Mouse (Mus musculus) NIH3T3 (cell line): ENCODE data around the gene Slc9a5.

Experiments
- DNase-seq: peaks from one replicate; pipeline ENCODE4 v3.0.0-alpha.2; 2012; ENCODE audit warnings: low read depth

Gene Slc9a5

GRCm38 (mm10) chr8:105326141-105326672 lies 22.4 kb upstream of the Slc9a5 start, which contains the start of the genes Lrrc29 and Tmem208:
Lrrc29 (minus strand) TSS chr8:105326278.
Tmem208 (plus strand) TSS chr8:105326354.
- DNase-seq, result peak; percentile 98

- no peak for DNase-seq
Measured at GRCm38 (mm10) chr8:105326968-105327367, 21.7 kb upstream of the Slc9a5 start.

- no peak for DNase-seq
Measured at GRCm38 (mm10) chr8:105330325-105330724, 18.3 kb upstream of the Slc9a5 start.

DNA sequence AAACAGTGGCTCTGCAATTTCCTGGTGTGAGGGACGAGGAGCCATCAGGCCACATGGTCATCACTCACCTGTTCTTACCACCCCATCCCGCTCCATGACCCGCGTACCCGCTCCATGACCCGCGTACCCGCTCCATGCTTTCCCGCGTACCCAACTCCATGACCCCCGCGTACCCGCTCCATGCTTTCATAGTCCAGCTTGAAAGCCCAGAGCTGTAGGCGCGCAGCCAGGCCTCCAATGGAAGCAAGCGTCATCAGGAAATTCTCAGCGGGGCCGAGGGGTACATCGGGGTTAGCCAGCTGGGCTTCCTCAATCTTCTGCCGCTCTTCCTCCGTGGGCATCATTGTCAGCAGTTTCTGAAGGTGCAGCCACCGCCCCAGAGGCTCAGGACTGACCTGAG lies 17.2 kb upstream of the Slc9a5 start:
- no peak for DNase-seq

DNA sequence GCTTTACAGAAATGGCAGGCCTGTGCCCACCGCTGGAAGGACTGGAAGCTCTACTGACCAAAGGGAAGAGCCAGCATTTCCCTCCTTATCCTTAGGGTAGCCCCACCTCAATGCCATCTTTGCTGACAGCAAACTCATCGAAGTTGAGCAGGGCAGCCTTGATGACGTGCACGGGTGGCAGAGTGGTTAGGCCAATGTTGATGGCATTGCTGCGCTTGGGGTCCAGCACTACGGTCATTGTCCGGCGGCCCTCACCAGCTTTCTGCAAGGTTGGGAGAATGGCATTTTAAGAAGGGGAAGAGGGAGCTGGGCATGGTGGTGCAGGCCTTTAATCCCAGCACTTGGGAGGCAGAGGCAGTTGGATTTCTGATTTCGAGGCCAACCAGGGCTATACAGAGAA lies 16.7 kb upstream of the Slc9a5 start:
- DNase-seq, result no peak

- DNase-seq, result no peak
Measured at GRCm38 (mm10) chr8:105332523-105332922, 16.1 kb upstream of the Slc9a5 start.

GRCm38 (mm10) chr8:105336373-105337130 lies 12.1 kb upstream of the Slc9a5 start:
- DNase-seq, result no peak

GRCm38 (mm10) chr8:105338992-105339391 lies 9.7 kb upstream of the Slc9a5 start:
- no peak for DNase-seq

DNA sequence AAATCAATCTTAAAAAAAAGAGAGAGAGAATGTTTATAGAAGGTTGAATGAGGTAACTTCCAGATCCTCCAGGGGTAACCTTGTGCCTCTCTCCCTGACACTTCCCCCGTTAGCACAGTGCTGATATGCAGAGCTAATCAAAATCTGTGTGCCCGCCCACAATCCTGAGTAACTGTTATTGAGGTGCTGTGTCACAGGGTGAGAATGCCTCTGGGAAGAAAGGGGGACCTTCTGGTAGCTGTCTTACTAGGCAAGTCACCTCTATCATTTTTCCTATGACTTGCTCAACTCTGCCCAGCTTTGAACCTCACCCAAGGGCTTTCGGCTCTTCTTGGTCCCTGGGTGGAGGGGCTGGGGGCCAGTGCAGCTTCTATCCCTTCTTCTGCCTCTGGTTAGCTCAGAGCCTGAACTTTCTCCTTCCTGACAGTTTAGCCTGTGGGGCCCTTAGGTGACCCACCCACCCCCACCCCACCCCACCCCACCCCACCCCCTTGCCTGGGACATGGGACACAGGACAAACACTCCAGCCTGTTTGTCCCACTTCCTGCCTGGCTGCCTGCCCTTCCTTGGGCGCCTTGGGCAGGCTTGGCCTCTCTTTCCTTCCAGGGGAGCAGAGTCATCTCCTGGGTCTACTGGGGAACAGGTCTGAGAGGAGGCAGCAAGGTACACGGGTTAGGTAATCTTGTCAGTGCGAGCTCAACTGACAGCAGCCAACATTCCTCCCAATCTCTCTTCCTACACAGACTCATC lies 8.6 kb upstream of the Slc9a5 start:
- no peak for DNase-seq

GRCm38 (mm10) chr8:105341399-105341798 lies 7.2 kb upstream of the Slc9a5 start:
- no peak for DNase-seq

GRCm38 (mm10) chr8:105342768-105343167 lies 5.9 kb upstream of the Slc9a5 start:
- DNase-seq, result no peak

GRCm38 (mm10) chr8:105343791-105344574 lies 4.7 kb upstream of the Slc9a5 start:
- DNase-seq, result no peak

DNA sequence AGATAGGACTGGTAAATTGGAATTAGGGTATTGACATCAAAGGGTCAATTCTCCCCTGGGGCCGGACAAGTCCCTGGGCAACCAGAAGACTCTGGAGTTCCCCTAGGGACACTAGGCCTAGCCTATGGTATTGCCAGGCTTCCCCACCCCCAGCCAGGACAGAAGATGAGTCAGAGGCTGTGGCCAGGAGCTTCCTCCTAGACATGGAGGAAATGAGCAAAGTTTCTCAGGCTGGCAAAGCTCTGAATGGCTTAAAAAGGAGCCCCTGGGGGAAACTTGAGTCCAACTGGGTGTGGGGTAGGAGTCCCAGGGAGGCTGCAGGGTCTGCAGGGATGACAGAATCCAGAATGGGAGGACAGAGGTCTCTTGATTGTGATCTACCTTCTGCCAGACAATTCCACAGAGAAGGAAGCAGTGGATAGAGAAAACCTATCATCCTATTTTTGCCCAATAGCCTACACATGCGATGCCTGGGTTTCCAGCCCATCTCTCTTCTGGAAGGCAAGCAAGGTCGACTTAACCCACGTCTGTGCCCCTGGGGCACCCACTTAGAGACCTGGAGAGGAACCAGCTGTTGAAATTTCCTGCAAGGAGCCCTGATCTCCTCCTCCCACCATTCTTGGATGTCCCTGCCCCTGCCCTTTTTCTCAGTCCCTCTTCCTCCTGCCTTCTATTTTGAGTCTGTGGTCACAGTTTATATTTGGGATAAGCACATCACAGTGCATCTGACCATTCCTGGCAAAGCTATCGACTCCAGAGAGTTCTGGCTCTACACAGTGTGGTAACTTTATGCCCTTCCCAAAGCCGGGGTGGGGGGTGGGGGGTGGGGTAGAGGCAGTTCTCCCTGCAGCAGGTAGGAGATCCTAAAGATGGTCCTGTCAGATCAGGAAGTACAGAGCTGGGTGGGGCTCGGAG lies 3.3 kb upstream of the Slc9a5 start:
- DNase-seq, result peak; percentile 76

DNA sequence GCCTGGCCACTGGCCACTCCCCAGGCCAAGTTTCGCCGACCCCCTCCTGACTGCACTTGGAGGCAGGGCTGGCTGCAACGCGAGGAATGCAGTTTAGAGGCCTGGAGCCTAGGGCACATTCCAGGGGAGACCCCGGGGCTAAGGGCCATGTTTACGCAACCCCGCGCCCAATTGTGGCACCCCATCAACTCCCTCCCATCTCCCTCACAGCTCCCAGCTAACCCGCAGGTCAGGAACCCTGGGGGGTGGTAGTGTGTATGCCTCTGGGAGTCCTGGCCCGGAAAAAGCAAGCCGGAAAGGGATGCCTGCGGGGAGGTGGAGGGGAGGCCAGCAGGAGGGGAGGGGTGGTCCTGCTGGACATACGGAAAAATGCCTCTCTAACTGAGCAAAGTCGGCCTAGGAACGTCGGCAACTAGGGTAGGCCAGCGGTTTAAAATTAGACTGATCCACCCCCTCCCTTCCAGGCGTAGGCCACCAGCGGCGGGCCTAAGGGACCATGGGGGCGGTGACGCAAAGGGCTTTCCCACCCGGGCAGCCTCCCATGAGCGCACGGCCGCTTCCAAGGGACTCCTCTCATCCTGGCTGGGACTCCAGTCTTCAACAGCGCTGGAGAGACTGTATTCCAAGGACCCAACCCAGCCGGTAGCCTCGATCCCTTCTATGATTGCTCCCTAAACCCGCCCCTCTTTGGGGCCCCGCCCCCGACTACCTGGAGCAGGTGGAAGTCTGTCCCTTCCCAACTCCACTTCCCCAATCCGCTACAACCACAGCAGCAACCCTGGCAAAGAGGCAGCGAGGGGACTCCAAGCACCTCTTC lies 1.8 kb upstream of the Slc9a5 start:
- DNase-seq, result peak; percentile 75

GRCm38 (mm10) chr8:105347428-105348221 lies 1.0 kb upstream of the Slc9a5 start, which contains the start of gene Fhod1:
Fhod1 (minus strand) TSS chr8:105347953.
- DNase-seq, result peak; percentile 99

- peak; percentile 55 for DNase-seq
Measured at GRCm38 (mm10) chr8:105349096-105349771, 591 bp downstream of the Slc9a5 start.

DNA sequence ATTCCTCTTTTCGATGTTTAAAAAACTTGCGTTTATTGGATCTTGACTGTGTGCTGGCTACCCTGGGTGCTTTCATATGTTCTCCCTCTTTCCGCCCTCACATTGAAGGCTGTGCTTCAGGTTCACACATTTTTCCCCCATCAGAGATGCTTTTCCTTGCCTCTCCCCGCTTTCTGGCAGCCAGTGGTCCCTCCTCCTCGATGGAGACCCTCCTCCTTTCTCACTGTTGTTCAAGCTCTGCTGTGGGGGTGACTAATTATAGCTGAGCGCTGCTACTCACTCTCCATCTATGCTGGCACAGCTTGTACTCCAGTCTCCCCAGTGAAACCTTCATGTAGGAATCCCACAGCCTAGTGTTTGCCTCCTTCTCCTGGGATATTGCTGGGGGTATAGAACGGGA lies 1.5 kb downstream of the Slc9a5 start:
- DNase-seq, result peak; percentile 39

DNA sequence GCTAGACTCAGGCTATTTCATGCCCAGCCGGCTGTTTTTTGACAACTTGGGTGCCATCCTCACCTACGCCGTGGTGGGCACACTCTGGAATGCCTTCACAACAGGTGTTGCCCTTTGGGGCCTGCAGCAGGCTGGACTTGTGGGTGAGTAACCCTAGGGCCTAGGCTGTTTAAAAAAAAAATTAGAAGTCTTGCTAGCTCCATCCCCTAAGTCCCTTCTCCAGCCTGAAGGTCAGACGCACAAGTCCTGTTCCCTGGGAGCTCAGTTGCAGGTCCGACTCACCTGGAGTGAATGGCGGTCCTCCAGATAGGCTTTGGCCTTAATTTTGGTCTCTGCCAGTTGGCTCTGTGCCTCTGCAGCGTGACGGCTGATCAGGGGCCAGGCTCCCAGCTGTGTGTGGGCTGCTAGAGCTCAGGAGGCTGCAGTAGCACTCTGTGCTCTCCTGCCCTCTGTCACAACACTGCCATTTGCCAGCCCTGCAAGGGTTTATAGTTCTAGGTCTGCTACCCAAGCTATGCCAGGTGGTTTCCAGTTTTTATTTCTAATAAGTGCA lies 5.0 kb downstream of the Slc9a5 start:
- DNase-seq, result no peak
